Mouse (Mus musculus) C2C12 (cell line): ENCODE results near the gene 6330409D20Rik. TPM values are rescaled to one million over a fixed set of nuclear protein-coding genes. Genes with fewer than 3 reads are reported as not detected.

Experiments used
- H3K27me3 ChIP-seq: one replicate; pipeline ENCODE4 v1.6.1; 2011; ENCODE audit not compliant: control insufficient read depth, insufficient read depth, insufficient read length
- H3K36me3 ChIP-seq: one replicate; pipeline ENCODE4 v1.6.1; 2011; ENCODE audit not compliant: control insufficient read depth, insufficient read depth
- H3K4me3 ChIP-seq: one replicate; pipeline ENCODE4 v1.5.1; 2011; ENCODE audit warnings: mild to moderate bottlenecking, control low read depth; ENCODE audit not compliant: poor library complexity, insufficient read depth, severe bottlenecking
- H3K79me2 ChIP-seq: one replicate; pipeline ENCODE4 v1.6.1; 2011; ENCODE audit not compliant: control insufficient read depth, insufficient read depth
- H3K79me3 ChIP-seq: one replicate; pipeline ENCODE4 v1.6.1; 2011; ENCODE audit warnings: low read depth, control low read depth
- H3ac ChIP-seq: one replicate; pipeline ENCODE3; 2011; ENCODE audit warnings: low read depth; ENCODE audit not compliant: control insufficient read depth, insufficient read length
- CEBPB ChIP-seq: IDR thresholded peaks from one replicate; pipeline ENCODE4 v1.6.1; 2011; ENCODE audit warnings: low read depth, mild to moderate bottlenecking, control low read depth, moderate library complexity
- CTCF ChIP-seq: IDR thresholded peaks from one replicate; pipeline ENCODE4 v1.5.1; 2011; ENCODE audit not compliant: control insufficient read depth, insufficient read depth, insufficient read length
- FOSL1 ChIP-seq: IDR thresholded peaks from one replicate; pipeline ENCODE4 v1.8.0; 2011; ENCODE audit warnings: mild to moderate bottlenecking, low read length; ENCODE audit not compliant: poor library complexity, insufficient read depth, severe bottlenecking
- MAX ChIP-seq: IDR thresholded peaks from one replicate; pipeline ENCODE4 v1.6.1; 2011; ENCODE audit warnings: mild to moderate bottlenecking, control low read depth
- MYOD1 ChIP-seq: IDR thresholded peaks from one replicate; pipeline ENCODE4 v1.6.1; 2011; ENCODE audit warnings: low read depth; ENCODE audit not compliant: control insufficient read depth, insufficient read length
- MYOG ChIP-seq: IDR thresholded peaks from one replicate; pipeline ENCODE4 v1.6.1; 2011; ENCODE audit not compliant: control insufficient read depth, insufficient read length; ENCODE audit errors: extremely low read depth
- USF1 ChIP-seq: IDR thresholded peaks from one replicate; pipeline ENCODE4 v1.6.1; 2011; ENCODE audit warnings: low read depth, mild to moderate bottlenecking, control low read depth, moderate library complexity
- polyA plus RNA-seq: library from polyadenylated mRNA; unstranded; fragments of >200 nt; fragmentation: generic; extraction: Trizol; gene quantifications from one replicate; pipeline ENCODE4 v1.2.1, GENCODE M21; 2012; ENCODE audit warnings: missing spikeins

6330409D20Rik gene
- polyA plus RNA-seq, 1 experiment = not detected

DNA sequence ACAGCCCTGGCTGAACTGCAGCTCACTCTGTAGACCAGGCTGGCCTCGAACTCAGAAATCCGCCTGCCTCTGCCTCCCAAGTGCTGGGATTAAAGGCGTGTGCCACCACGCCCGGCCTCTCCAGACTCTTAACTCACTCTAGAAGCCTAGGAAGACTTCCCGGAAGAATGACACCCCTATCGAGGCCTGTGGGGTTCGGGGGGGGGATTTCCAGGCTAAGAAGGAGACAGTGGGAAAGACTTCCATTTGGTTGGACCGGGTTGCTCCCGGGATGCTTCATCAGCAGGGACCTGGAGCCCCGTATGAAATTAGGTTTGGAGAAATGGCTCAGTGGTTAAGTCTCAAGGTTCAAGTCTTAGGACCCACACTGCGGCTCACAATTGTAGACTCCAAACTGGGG lies 46.1 kb downstream of the 6330409D20Rik start:
- no peaks in the 10 kb centered on the region for H3K27me3 ChIP-seq
- TF ChIP-seq MYOD1 = no peak
- H3ac ChIP-seq = no peak overlapping the region
- peaks cover 21% of the 10 kb centered on the region for H3K79me2 ChIP-seq
- peaks cover 8% of the 10 kb centered on the region for H3K36me3 ChIP-seq
- peak overlapping the region; percentile 72 for H3K4me3 ChIP-seq
- H3K79me3 ChIP-seq = peaks cover 12% of the 10 kb centered on the region

DNA sequence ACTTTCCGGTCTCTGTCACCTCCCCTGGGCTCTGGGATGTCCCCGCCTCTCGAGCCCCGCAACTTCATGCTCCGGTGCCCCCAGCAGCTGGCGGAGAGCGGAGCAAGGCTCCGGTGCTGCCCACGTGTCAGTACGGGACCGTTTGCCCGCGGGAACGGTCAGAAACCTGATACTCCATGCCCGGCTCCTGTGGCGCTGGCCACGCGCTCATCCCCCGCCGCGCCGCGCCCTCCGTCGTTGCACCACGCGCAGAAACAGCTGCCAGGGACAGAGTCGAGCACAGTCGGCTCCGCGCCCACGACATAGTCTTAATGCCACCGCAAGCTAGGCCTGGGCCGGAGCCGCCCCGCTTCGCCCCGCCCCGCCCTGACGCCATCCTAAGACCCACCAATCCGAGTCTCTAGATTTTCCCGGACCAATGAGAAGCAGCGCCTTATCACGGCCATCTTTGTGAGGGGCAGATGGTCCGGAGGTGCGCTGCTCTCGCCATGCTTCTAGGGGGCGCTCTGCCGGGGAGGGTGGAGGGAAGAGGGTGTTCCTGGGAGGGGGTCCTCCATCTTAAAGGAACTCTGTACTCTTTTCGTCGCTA lies 46.9 kb downstream of the 6330409D20Rik start:
- Histone ChIP-seq H3K36me3 (peaks cover 10% of the 10 kb centered on the region), H3K79me2 (peaks cover 21% of the 10 kb centered on the region), H3K4me3 (peak overlapping the region; percentile 72), H3K79me3 (peaks cover 12% of the 10 kb centered on the region), H3K27me3 (no peaks in the 10 kb centered on the region), H3ac (peak overlapping the region; percentile 74)
- TF ChIP-seq USF1 (no peak), MYOG (no peak), MYOD1 (peak; percentile 69), CTCF (peak; percentile 77), MAX (peak; percentile 36)

- Histone ChIP-seq H3K79me3 (peaks cover 12% of the 10 kb centered on the region), H3ac (peak overlapping the region; percentile 74), H3K27me3 (no peaks in the 10 kb centered on the region), H3K4me3 (peak overlapping the region; percentile 72), H3K36me3 (peaks cover 15% of the 10 kb centered on the region), H3K79me2 (peaks cover 21% of the 10 kb centered on the region)
- TF ChIP-seq FOSL1 = no peak
- no peak for TF ChIP-seq MYOD1
- TF ChIP-seq USF1 = no peak
- no peak for TF ChIP-seq CEBPB
- TF ChIP-seq CTCF = no peak
- no peak for TF ChIP-seq MAX
These were observed 47.5 kb downstream of the 6330409D20Rik start for GRCm38 (mm10) chr2:32693282-32693681.

GRCm38 (mm10) chr2:32692496-32692895 lies 48.3 kb downstream of the 6330409D20Rik start:
- no peak overlapping the region for H3K4me3 ChIP-seq
- peak overlapping the region; percentile 35 for H3ac ChIP-seq
- TF ChIP-seq MYOD1 (no peak), CTCF (no peak), USF1 (no peak), CEBPB (no peak), MYOG (no peak), FOSL1 (no peak), MAX (no peak)
- peaks cover 12% of the 10 kb centered on the region for H3K79me3 ChIP-seq
- peaks cover 21% of the 10 kb centered on the region for H3K79me2 ChIP-seq
- H3K27me3 ChIP-seq = no peaks in the 10 kb centered on the region
- peaks cover 23% of the 10 kb centered on the region for H3K36me3 ChIP-seq

- no peak overlapping the region for H3K4me3 ChIP-seq
- no peak overlapping the region for H3ac ChIP-seq
- peaks cover 37% of the 10 kb centered on the region for H3K36me3 ChIP-seq
- no peak for TF ChIP-seq MAX
- TF ChIP-seq MYOG = no peak
- no peak for TF ChIP-seq CTCF
- TF ChIP-seq CEBPB = no peak
- TF ChIP-seq USF1 = peak; percentile 13
- peaks cover 21% of the 10 kb centered on the region for H3K79me2 ChIP-seq
- peaks cover 12% of the 10 kb centered on the region for H3K79me3 ChIP-seq
- no peaks in the 10 kb centered on the region for H3K27me3 ChIP-seq
These were observed 49.8 kb downstream of the 6330409D20Rik start for GRCm38 (mm10) chr2:32691041-32691440.

- no peaks in the 10 kb centered on the region for H3K27me3 ChIP-seq
These were observed 51.4 kb downstream of the 6330409D20Rik start for GRCm38 (mm10) chr2:32689420-32689819.

More at GRCm38 (mm10) chr2:32689420-32689819, 51.4 kb downstream of the 6330409D20Rik start:
- Histone ChIP-seq H3K36me3 (peaks cover 52% of the 10 kb centered on the region), H3ac (no peak overlapping the region), H3K4me3 (no peak overlapping the region), H3K79me3 (peaks cover 12% of the 10 kb centered on the region), H3K79me2 (peaks cover 21% of the 10 kb centered on the region)
- TF ChIP-seq CTCF = peak; percentile 99
- no peak for TF ChIP-seq MYOG
- TF ChIP-seq MAX = no peak
- no peak for TF ChIP-seq MYOD1
